Mouse (Mus musculus): ENCODE data around the gene Jhy.

The Jhy gene

DNA sequence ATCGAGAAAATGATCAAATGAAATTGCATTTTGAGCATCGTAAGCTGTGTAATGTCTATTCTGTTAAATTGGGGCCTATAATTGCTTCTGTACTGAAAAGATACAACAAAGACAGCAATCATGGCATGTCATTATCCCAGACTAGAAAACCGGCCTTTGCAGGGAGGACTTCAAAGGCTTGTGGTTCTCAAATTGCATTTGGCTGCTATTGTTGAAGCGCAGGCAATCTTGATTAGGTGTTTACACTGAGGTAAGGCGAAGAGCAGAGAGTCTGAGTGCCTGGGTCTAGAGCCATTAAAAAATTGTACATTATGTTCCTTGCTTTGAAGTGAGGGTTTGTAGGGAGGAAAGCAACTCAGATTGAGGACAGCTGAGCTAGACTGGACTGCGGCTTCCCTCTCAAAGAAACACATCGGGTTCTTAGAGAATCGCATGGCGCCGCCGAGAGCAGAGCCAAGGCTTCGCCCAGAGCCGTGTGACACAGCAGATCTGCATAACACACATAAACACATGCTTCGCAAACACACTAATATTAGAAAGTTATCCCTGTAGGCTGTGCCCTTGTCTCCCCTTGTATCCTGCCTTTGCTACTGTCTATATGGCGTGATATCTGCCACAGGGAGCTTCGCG is 36.5 kb downstream of the Jhy start:
- in situ Hi-C loops (cut with MboI, MseI): no loop called here

DNA sequence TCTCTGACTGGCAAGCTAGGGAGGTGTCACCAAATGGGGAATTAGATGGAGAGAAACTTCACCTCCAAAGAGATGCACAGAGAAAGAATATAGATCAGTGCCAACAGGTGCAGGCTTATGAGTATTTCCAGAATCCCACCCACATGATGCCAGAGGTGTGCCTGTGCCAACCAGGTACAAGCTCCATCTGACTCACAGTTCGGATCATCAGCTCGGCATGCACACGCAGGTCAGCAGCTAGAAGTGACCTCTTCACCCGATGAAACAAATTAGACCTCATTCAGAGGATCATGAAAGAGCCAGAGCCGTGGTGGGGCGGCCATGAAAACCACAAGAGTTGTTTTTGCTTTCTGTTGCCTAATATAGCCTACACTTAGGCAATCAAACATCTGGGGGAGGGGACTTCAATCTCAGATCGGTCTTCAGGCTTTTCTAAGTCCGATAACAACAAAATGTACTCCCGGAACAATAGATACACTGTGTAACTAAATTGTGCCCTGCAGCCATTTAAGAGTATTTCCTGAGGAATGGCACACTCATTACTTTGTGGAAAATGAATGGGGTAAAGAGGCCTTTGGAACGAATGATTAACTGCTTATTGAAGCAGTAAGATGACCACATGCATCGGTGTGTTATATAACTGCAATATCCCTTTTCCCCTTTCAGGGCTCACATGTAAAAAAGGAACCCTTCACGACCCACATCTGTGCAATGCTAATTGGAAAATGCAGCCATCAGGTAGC is 45.9 kb downstream of the Jhy start:
- in situ Hi-C loops (cut with MboI, MseI): no loop called here

DNA sequence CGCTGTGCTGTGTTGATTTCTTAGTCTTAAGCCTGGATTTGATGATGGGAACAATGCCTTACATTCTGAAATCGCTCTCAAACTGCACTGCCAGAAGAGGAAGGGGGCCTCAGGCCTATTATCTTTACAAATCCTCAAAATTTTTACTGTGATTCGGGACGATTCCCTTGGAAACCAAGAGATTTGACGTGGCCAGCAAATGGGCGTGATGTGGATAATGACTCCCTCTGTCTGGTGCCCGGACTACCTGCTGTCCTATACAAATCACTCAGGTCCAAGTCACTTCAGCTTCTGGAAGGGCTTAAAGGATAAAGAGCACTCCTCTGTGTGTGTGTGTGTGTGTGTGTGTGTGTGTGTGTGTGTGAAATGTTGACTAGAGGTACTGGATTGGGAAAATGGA is 55.0 kb downstream of the Jhy start:
- in situ Hi-C loops (cut with MboI, MseI): no loop called here

DNA sequence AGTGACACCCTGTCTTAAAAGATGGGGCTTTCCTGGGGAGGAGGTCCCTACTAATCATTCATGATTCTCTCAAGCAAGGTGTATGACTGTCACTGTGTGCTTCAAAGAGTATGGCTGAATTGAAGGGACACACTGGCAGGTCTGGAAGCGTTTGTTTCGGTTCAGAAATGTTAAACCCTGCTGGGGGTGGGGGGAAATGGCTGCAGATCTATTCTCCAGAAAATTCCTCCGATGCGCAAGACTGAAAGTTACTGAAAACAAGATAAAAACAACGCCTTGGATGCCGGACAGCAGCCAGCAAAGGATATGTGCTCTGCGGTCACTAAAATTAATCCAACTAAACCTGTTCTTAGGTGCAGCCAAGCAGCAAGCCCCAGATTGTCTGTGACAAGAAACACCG is 55.5 kb downstream of the Jhy start:
- in situ Hi-C loops (cut with MboI, MseI): no loop called here

DNA sequence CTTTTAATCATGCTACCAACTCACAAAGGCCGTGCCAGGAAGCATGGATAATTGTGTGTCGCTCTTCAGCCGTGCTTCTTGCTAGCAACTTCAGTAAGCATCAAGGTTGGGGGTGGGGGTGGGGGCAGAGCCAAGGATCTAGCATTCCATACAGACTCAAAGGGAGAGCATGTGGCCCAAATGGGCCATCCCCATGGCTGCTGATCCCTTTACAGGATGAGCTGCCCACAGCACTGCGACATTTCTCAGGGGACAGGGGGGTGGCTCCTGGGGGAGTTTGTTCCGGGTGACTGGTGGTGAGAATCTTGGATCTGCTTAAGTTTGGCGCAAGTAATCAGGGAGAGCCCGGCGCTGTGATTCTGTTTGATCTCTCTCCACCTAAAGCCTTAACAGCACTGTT is 56.5 kb downstream of the Jhy start:
- in situ Hi-C loops (cut with MboI, MseI): no loop called here

DNA sequence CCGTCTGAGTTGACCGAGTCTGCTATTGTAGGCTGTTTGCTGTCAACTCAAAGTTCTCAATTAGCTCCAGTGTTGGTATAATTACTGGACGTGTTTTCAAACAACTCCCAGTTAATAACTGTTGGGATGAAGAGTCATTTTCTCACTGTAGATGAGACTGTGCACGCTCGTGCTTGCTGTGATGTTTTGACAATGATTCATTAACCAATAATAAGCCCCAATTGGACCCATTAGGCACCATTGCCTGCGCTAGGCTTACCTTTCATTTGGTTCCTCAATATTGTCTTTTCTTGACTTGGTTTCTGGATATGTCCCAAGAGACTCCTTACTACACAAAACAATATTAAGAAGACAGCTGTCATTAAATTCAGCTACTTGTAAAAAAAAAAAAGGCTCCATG is 71.5 kb downstream of the Jhy start:
- in situ Hi-C loops (cut with MboI, MseI): no loop called here

DNA sequence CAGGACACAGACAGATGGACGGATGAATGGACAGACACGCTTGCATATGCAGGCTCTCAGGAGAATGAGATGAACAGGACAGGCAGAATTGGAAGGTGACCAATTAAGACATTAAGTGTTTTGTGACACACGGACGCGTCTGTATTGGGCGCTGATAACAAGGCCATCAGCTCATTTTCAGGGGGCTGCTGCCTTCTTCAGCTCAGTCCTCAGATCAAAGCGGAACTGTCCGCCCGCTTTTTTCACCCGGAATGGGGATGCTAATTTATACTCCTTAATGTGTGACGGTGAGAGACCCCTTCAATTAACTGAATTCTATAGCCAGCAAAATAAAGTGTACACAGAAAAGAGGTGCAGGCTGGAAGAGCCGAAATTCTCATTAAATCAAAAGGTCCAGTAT is 74.5 kb downstream of the Jhy start:
- in situ Hi-C loops (cut with MboI, MseI): no loop called here

DNA sequence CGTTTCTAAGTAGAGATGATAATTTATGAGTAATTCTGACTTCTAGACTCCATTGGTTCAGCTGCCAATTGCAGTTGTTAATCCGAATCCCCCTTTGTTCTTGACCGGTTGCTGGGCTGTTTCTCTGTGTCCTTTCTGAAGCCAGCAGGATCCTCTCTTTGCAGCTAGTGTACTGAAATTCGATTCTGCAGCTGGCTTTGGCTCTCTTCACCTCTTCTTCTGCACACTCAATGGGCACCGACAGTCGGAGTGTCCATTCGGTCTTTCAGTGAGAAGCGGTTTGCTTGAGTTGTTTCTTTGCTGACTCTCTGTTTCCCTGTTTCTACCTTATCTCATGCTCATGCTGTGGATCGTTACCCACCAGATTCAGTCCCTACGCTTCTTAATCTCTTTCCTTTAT is 78.2 kb downstream of the Jhy start:
- in situ Hi-C loops (cut with MboI, MseI): no loop called here

DNA sequence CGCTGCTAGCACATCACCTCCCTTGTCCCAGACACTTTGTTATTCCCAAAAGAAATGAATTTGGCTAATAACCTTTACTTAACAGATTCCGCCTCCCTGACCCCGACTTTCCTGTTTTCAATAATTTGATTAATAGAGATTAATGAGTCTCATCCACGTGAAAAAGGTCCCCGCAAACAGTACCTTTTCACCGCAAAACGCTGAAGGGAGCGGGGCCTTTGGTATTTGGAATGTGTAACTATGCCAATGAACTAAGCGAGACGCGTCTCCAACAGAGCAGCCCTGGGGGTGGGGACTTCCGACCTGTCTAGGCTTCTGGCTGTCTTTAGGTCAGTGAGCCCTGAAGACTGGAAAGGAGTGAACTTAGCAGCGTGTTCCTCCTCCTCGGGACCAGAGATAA is 84.9 kb downstream of the Jhy start:
- in situ Hi-C loops (cut with MboI, MseI): loop anchor here in 1 of 2 experiments (5.0 kb wide), 1 partner anchor 63 kb away; no protein-coding TSS in a partner anchor

DNA sequence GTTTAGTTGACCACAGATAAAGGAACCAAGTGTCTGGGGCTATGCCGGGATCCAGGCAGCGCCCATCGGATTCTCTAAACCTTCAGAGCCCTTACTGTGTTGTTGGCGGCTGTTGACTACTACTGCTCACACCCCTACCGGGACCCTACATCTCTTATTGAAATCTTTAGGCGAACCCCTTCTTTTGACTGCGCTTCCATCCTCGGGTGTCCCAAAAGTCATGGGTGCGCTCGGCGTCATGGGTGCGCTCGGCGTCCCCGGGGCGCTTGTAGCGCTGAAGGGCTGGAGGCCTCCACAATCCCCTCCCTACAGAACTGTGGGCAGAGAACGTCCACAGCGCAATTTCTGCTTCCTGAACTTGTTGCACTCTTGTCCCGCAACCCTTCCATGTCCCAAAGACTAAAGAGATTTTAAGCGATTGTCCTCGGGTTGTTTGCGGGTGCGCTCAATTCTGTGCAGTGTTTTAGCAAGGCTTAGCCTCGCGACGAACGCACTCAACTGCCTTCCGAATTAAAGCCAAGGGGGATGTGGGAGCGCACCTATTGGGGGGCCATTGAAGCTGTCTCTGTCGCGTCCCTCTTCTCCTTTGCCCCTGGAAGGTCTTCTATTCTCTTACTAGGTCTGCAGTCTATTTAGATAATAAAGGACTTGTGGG is 85.5 kb downstream of the Jhy start:
- in situ Hi-C loops (cut with MboI, MseI): loop anchor here in 1 of 2 experiments (5.0 kb wide), 1 partner anchor 64 kb away; no protein-coding TSS in a partner anchor

DNA sequence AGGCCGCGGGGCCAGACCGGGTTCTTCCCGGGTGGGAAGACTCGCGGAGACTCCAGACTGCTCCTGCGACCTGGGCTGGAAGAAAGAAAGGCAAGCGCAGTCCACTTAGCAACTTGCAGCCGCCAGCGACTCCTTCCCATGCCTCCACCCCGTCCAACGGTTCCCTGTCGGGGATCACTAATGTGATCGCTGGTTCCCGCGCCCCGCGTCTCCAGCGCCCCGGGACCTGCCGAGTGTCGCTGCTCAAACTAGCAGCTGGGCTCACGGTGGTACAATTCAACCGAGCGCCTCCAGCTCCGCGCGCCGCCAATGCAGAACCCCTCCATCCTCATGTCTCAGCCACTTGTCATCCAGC is 86.1 kb downstream of the Jhy start:
- in situ Hi-C loops (cut with MboI, MseI): loop anchor here in 1 of 2 experiments (5.0 kb wide), 1 partner anchor 64 kb away; no protein-coding TSS in a partner anchor

DNA sequence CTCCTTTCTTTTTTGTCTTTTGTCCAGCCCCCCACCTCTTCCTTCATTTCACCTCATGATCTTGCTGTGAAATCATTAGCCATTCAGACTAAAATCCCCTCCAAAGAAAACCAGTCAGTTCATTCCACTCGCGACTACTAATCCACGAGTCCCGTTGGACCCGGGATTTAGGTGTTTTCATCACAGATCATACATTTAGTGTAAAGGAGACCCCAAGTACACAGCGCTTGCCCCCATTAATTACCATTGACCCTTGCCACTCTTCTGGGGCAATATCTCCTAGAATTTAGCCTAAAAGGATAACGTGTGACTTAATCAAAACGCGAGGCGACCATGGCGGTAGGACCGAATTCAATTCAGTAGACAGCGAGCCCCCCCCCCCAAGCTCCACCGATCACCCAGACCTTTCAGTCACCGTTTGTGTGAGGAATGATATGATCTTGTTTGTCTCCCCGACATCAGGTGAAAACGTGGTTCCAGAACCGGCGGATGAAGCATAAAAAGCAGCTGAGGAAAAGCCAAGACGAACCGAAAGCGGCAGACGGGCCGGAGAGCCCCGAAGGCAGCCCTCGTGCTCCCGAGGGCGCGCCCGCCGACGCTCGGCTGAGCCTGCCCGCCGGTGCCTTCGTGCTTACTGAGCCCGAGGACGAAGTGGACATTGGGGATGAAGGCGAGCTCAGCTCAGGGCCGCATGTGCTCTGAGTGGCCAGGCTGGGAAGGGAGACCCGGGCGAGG is 86.6 kb downstream of the Jhy start:
- in situ Hi-C loops (cut with MboI, MseI): loop anchor here in 1 of 2 experiments (5.0 kb wide), 1 partner anchor 65 kb away; no protein-coding TSS in a partner anchor

DNA sequence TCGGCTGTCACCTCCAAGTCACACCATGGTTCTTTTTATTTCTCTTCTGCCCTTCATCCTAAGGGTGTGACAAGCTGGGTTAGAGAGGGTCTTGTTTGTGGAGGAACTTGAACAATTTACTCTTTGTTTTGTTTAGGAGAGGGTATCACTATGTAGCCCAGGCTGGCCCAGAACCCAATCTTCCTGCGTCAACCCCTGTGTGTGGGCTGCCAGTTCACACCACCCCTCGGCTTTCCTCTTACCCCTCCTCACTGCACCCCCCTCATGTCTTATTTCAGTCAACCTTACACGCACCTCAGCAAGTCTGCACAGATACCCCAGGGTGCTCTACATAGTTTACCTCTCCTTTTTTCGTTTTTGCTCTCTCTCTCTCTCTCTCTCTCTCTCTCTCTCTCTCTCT is 87.2 kb downstream of the Jhy start:
- in situ Hi-C loops (cut with MboI, MseI): loop anchor here in 1 of 2 experiments (5.0 kb wide), 1 partner anchor 66 kb away; no protein-coding TSS in a partner anchor

DNA sequence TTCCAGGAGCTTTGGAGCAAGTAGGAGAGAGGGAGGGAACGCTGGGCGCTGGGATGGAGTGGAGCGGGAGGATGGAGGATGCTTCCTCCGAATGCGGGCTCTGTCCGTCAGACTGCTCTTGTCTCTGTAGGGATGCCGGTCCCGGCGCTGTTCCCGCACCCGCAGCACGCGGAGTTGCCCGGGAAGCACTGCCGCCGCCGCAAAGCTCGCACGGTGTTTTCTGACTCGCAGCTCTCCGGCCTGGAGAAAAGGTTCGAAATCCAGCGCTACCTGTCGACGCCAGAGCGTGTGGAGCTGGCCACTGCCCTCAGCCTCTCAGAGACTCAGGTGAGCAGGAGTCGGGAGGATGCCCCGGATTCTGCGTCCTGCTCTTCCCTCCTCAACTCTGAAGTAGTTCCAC is 87.8 kb downstream of the Jhy start:
- in situ Hi-C loops (cut with MboI, MseI): loop anchor here in 1 of 2 experiments (5.0 kb wide), 1 partner anchor 66 kb away; no protein-coding TSS in a partner anchor

DNA sequence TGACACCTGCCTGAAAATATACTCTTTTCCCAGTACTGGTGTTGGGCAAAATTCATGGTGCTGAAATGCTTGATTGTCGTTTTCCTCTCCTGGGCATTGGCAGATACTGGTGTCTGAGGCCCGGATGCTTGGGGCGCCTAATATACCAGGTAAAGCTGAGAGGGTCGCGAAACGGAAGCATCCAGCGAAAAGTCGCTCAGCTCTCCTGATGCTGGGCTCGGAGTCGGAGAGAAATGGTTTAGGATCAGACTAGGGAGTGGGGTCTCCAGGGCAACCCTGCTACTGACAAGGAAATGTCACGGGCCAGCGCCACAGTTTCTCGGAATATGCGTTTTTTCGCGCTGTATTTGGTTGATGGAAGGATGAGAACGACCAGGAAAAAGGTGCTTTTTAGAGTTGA is 88.5 kb downstream of the Jhy start:
- in situ Hi-C loops (cut with MboI, MseI): loop anchor here in 1 of 2 experiments (5.0 kb wide), 1 partner anchor 67 kb away; no protein-coding TSS in a partner anchor

DNA sequence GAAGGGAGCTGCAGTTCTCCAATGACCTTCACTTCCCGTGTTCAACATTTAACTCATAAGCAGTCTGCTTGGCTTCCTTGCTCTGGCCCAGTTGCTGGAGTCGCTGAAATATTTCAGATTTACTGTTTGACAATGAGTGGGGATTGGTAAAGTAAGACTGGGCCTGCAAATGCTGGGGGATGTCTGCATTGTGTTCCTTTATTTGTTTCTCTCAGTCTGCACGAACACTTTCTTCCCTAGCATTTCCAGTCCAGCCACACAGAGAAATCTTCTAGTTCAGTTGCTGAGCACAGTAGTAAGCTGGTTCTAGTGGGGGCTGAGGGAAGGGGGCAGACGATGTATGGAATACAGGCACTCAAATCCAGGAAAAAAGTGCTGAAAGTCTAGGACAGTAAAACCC is 89.0 kb downstream of the Jhy start:
- in situ Hi-C loops (cut with MboI, MseI): loop anchor here in 1 of 2 experiments (5.0 kb wide), 1 partner anchor 67 kb away; no protein-coding TSS in a partner anchor

DNA sequence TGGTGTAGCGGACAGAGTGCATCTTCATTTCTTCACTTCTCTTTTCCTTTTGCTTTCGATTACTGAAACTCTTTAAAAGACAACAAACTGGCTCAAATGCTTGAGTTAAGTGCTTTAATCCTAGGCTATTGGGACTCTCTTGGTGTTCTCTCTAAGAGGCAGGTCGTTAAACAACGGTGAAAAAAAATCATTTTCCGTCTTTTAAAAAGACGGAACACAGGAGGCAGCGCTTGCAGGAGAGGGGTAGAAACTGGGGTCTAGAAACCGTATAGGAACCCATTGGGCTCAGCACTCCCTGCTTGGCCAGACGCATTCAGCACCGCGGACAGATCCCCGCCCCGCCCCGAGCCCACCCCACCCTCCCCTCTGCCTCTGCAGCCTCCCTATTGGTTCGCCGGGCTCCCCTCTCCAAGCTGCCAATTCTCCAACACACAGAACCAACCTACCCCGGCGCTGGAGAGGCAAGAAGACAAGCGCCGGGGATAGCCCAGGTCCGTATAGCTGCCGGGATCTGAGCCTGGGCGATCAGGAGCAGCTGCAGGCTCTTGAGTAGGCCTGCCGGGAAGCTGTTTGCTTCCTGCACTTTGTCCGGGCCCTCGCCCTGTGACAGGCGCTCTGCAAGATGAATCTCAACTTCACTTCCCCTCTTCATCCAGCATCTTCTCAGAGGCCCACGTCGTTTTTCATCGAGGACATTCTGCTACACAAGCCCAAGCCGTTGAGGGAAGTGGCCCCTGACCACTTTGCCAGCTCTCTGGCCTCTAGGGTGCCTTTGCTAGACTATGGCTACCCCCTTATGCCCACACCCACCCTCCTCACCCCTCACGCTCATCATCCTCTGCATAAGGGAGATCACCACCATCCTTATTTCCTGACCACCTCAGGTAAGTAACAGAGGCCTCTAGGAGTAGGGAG is 90.1 kb downstream of the Jhy start, which contains the start of gene Bsx:
TSS of gene Bsx (plus strand) at position 572 of the 915 bp plus-strand sequence.
- in situ Hi-C loops (cut with MboI, MseI): no loop called here

DNA sequence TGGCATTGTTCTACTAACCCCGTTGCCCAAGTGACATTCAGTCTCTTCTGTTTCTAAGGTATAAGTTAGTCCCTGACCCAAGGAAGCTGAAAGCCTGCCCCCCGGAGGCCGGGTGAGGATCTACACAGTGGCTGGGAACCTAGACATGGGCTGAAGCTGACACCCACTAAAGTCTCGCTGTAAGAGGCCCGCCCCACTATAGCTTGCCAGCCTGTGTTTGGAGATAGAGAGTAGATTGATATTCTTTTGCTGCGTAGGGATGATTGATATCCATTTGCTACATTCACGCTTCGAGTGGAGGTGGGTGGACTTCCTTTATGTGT is 91.8 kb downstream of the Jhy start:
- in situ Hi-C loops (cut with MboI, MseI): no loop called here

DNA sequence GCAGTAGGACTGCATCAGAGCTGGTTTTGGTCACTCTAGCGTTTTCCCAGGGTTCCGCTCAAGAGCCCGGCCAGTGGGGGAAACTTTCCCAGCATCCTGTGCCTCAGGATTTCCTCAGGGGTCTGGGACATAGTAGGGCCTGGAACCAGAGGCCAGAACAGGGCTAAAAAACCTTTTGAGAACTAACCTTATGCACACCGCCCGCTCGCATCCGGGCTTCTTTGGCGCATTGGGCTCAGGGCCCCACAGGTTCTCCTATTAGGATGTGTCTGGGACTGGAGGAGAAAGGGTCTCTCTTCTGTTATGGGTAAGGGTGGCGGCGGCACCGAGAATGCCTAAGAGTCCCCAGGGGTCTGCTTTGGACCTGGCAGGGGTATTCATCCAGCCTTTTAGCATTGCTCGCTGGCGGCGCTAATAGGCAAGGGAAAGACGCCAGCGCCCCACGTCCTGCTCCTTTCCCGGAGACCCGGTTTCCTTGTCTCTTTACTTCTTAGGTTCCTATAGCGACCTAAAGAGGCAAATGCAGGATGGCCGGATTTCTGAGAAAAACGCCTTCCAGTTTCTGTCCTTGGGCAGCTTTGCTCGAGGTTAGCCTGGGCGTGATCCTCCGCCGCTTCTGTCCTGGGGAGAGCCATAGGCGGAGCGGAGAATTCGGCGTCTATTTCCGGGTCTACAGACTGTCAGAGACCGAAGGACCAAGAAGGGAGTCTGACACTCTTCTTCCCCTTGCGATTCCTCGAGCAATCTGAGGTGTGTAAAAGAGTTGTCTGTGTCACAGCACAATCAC is 92.4 kb downstream of the Jhy start:
- in situ Hi-C loops (cut with MboI, MseI): no loop called here

DNA sequence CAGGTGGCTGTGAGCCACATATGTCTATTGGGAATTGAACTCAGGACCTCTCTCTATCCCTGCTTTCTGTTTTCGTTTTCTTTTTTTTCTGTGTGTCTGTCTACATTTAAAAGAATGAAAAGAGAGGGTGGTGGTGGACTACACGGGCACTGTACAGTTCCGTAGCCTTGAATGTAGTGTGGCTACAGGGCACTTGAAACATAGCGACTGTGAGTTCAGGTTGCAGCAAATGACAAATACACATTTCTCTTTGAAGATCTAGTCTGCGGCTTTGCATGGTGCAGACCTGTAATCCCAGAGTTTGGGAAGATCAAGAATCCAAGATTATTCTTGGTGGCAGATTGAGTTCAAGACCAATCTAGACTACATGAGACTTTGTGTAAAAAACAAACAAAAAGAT is 93.6 kb downstream of the Jhy start:
- in situ Hi-C loops (cut with MboI, MseI): no loop called here
